Mouse (Mus musculus) liver, embryonic 15.5 days (tissue): ENCODE measurements around the gene Zswim5. TPM values are rescaled to one million over a fixed set of nuclear protein-coding genes. Genes with fewer than 3 reads are reported as not detected.

Experiments used
- polyA plus RNA-seq: library from polyadenylated mRNA; unstranded; fragments of >200 nt; fragmentation: Nextera tagmentation; extraction: Ambion mirVana; gene quantifications from 2 replicates; pipeline ENCODE4 v1.2.1, GENCODE M21; 2015

Gene Zswim5
- polyA plus RNA-seq, 1 experiment from 2014 or later = 0.05 TPM

Other genes with a start within 250 kb of the Zswim5 start
- 42.7 and 49.9 TPM in 2 replicates for gene Nasp, start 249.4 kb upstream of the Zswim5 start, polyA plus RNA-seq
- 291 and 322 TPM in 2 replicates for gene Akr1a1, start 225.7 kb upstream of the Zswim5 start, polyA plus RNA-seq
- gene Prdx1, start 191.8 kb upstream of the Zswim5 start, polyA plus RNA-seq = 835 and 937 TPM in 2 replicates
- 8.9 and 9.9 TPM in 2 replicates for gene Mmachc, start 169.0 kb upstream of the Zswim5 start, polyA plus RNA-seq
- 10.1 and 10.4 TPM in 2 replicates for gene Ccdc163, start 168.9 kb upstream of the Zswim5 start, polyA plus RNA-seq
- 4.7 and 5.3 TPM in 2 replicates for gene Tesk2, start 156.4 kb upstream of the Zswim5 start, polyA plus RNA-seq
- gene Toe1, start 69.7 kb upstream of the Zswim5 start, polyA plus RNA-seq = 14.3 and 14.8 TPM in 2 replicates
- gene Mutyh, start 69.7 kb upstream of the Zswim5 start, polyA plus RNA-seq = 3.0 and 3.2 TPM in 2 replicates
- gene Hpdl, start 55.7 kb upstream of the Zswim5 start, polyA plus RNA-seq = 0.18 and 0.30 TPM in 2 replicates
- 579 and 584 TPM in 2 replicates for gene Urod, start 117.0 kb downstream of the Zswim5 start, polyA plus RNA-seq
- gene Hectd3, start 117.9 kb downstream of the Zswim5 start, polyA plus RNA-seq = 8.1 and 8.3 TPM in 2 replicates
- 22.9 and 23.3 TPM in 2 replicates for gene Eif2b3, start 142.0 kb downstream of the Zswim5 start, polyA plus RNA-seq
- 0.56 and 0.66 TPM in 2 replicates for gene Ptch2, start 218.7 kb downstream of the Zswim5 start, polyA plus RNA-seq
- 2.9 and 3.2 TPM in 2 replicates for gene Btbd19, start 248.3 kb downstream of the Zswim5 start, polyA plus RNA-seq
- gene Tctex1d4, start 249.4 kb downstream of the Zswim5 start, polyA plus RNA-seq = 0.12 TPM in 1 of 2 replicates, not detected in the other